Comparison of ENCODE assay signal across 14 mouse cellular contexts in genomic region chr15:94523251-94523650, GRCm38 (mm10). TPM values are rescaled to one million over a fixed set of nuclear protein-coding genes. Genes with fewer than 3 reads are reported as not detected.
"Had no signal": no experiment of that assay in that cellular context is flagged by ENCODE, and none has a peak within 500 bp of the region (broad histone marks: within the 10 kb centered on the region; RNA-seq: fewer than 3 reads in every experiment).

No protein-coding gene starts in this region.

- H3K4me3 ChIP-seq: limb, embryonic 13.5 days; midbrain, embryonic 12.5 days; neural tube, embryonic 13.5 days had no signal

- H3K36me3 ChIP-seq: neural tube, embryonic 13.5 days had no signal

- DNase-seq: kidney, postnatal 25 days; layer of hippocampus, adult 9-11 months; left cerebral cortex, postnatal 4 days; lung, adult 18-20 months; retina, postnatal 1 day; right cerebral cortex, postnatal 4 days; spleen, adult 18-20 months; thymus, postnatal 36 days had no signal

- H3K4me1 ChIP-seq: limb, embryonic 13.5 days; midbrain, embryonic 12.5 days; neural tube, embryonic 13.5 days had no signal

- H3K9ac ChIP-seq: limb, embryonic 13.5 days; liver, embryonic 14.5 days; midbrain, embryonic 12.5 days; neural tube, embryonic 13.5 days had no signal

- H3K27ac ChIP-seq: limb, embryonic 13.5 days; liver, embryonic 14.5 days; midbrain, embryonic 12.5 days; neural tube, embryonic 13.5 days had no signal

- H3K27me3 ChIP-seq: limb, embryonic 13.5 days; neural tube, embryonic 13.5 days had no signal

RNA-seq across cellular contexts. Expression of gene Adamts20, which starts 58.0 kb away (rescaled TPM):
- total RNA-seq: liver, adult 2 months; megakaryocyte-erythroid progenitor cell, adult 5-6 weeks had no signal
- polyA plus RNA-seq: liver, adult 2 months had no signal
